Mouse (Mus musculus): ENCODE data around the gene Slc38a2. TPM values are rescaled to one million over a fixed set of nuclear protein-coding genes. Genes with fewer than 3 reads are reported as not detected.

Slc38a2 gene
- polyA plus RNA-seq, 1 experiment = 13.9 TPM

DNA sequence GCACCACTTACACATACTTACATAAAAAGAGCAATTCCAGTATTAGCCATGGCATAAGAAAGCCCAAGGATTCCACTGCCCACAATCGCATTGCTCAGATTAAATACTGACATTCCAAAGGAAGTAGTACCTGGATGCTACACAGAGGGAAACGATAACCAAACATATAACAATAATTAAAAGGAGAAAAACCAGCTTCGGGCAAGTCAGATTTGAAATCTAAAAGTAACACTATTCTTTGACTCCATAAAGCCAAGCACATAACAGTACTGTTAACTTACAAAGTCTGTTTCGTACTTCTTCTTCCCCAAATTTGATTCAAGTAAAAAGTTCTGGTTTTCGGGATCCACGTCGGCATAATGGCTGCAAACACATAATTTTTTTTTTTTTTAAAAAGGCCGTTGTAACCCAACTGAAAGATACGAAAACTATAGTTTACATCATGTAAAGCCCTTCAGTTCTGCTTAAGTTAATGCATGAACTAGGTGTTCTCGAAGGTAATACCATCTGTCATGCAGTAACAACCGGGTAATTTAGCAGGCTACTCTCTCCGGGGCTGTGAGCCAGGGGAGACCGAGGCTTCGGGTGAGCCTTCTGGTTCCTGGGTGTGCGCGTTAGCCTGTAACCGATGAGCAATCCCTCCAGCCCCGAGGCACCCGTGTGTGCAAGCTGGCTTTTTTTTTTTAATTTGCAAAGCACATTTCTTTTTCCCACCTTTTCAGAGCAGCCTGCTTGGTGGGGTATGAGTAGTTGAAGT, 1.5 kb downstream of the Slc38a2 start:
- peak overlapping the region; percentile 57 for H3K27ac ChIP-seq (ENCODE audit: insufficient read depth, low read depth, low read length)
- 3% methylated on average over 19 of the region's 19 CpGs for WGBS
- peaks cover 9% of the 10 kb centered on the region; the same call in 1 of the 2 replicates for H3K4me1 ChIP-seq (ENCODE audit: control insufficient read depth, insufficient read depth, insufficient read length, low read length)
- peaks cover 34% of the 10 kb centered on the region for H3K36me3 ChIP-seq (ENCODE audit: control insufficient read depth, insufficient read depth, low read length)
- H3K27me3 ChIP-seq (ENCODE audit: control insufficient read depth, insufficient read depth, low read length) = no peaks in the 10 kb centered on the region
- H3K4me3 ChIP-seq (ENCODE audit: low read depth, low read length) = peak overlapping the region; percentile 73
- TF ChIP-seq POLR2A (IDR thresholded peaks at IDR 0.05; ENCODE audit: low read depth, low read length) (no peak), CTCF (IDR thresholded peaks at IDR 0.05; ENCODE audit: extremely low read depth, insufficient read length, insufficient replicate concordance, low read depth, low read length) (no peak)

DNA sequence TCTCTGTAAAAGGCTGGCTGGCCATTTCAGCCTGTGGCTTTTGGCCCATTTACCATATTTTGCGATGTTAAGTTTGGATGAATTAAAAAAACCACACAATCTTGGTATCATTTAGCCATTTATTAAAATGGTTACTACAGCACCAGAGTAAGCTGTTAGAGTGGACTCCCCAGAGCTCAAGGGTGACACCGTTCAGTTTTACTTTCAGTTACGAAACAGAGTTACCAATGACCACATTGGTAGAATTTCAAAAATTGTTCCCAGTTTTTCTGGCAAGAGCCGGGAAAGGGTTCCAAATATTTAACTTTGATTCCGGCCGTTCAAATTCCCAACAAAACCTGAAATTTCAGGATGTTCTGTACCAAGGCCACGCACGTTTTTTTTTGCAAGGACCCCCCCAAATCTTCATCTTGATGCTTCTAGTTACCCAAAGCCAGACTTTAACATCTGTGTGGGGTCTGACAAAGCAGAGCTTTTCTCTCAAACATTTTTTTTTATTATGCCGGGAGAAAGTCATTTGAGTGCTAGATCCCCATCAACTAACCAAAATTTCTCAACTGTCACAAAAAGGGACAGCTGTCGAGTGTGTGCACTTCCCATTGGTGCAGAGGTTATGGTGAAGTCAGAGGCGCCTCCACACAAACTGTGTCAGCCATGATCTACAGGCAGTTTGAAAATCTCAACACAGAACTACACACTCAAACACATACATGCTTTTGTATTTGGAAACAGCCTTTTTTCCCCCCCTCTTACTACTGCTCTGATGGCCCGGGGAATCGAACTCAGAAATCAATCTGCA, 2.8 kb downstream of the Slc38a2 start:
- WGBS = 12% methylated on average over 13 of the region's 13 CpGs
- peaks cover 9% of the 10 kb centered on the region; the same call in 1 of the 2 replicates for H3K4me1 ChIP-seq (ENCODE audit: control insufficient read depth, insufficient read depth, insufficient read length, low read length)
- H3K27me3 ChIP-seq (ENCODE audit: control insufficient read depth, insufficient read depth, low read length) = no peaks in the 10 kb centered on the region
- peak overlapping the region; percentile 70 for H3K27ac ChIP-seq (ENCODE audit: insufficient read depth, low read depth, low read length)
- peaks cover 47% of the 10 kb centered on the region for H3K36me3 ChIP-seq (ENCODE audit: control insufficient read depth, insufficient read depth, low read length)
- no peak for TF ChIP-seq POLR2A (IDR thresholded peaks at IDR 0.05; ENCODE audit: low read depth, low read length)
- no peak for TF ChIP-seq CTCF (IDR thresholded peaks at IDR 0.05; ENCODE audit: extremely low read depth, insufficient read length, insufficient replicate concordance, low read depth, low read length)
- H3K4me3 ChIP-seq (ENCODE audit: low read depth, low read length) = peak overlapping the region; percentile 16; the same call in 1 of the 2 replicates

DNA sequence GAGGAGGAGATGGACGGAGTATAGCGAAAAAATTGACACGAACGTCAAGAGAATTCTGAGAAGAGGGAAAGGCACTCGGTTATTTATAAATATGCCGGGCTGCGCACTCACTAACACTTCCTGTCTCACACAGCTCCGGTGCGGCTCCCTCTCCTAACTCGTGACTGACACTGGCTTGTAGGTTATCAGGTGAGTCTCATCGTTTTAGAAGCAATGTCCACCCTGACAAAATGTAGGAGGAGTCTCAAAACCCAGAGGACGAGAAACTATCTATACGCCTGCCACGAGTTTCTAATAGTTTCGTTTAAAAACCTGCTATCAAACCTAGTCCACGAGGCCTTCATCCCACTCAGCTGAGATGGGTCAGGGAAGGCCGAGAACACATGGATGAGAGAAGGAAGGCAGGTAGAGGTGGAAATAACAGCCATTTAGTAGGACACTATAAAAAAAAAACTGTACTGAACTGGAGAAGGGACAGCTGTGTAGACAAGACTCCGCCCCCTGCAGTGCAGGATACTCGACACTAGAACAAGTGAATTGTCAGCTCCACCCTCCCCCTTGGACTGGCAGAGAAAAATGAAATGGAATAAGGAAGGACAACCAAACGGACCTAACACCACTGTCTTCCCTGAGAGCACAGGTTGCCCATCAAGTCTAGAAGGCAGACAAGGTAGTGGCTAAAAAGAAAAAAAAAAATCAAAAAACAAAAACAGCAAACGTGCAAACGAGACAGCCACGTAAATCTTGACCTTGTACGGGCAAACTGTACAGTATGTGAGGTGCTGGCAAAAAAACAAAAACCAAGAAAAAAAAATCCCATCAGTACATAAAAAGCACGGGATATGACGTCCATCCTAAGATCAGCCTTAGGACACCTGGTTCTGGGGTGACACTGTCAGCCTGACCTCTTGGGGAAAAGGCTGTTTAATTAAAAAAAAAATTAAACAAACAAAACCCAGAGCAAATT, 3.8 kb downstream of the Slc38a2 start:
- Histone ChIP-seq H3K27ac (ENCODE audit: insufficient read depth, low read depth, low read length) (peak overlapping the region; percentile 3; the same call in 1 of the 2 replicates), H3K4me3 (ENCODE audit: low read depth, low read length) (no peak overlapping the region), H3K36me3 (ENCODE audit: control insufficient read depth, insufficient read depth, low read length) (peaks cover 57% of the 10 kb centered on the region), H3K27me3 (ENCODE audit: control insufficient read depth, insufficient read depth, low read length) (no peaks in the 10 kb centered on the region), H3K4me1 (ENCODE audit: control insufficient read depth, insufficient read depth, insufficient read length, low read length) (peaks cover 6% of the 10 kb centered on the region; the same call in 1 of the 2 replicates)
- 52% methylated on average over 26 of the region's 26 CpGs for WGBS
- no peak for TF ChIP-seq POLR2A (IDR thresholded peaks at IDR 0.05; ENCODE audit: low read depth, low read length)
- peak; percentile 23; the same call in 1 of the 2 replicates for TF ChIP-seq CTCF (IDR thresholded peaks at IDR 0.05; ENCODE audit: extremely low read depth, insufficient read length, insufficient replicate concordance, low read depth, low read length)

DNA sequence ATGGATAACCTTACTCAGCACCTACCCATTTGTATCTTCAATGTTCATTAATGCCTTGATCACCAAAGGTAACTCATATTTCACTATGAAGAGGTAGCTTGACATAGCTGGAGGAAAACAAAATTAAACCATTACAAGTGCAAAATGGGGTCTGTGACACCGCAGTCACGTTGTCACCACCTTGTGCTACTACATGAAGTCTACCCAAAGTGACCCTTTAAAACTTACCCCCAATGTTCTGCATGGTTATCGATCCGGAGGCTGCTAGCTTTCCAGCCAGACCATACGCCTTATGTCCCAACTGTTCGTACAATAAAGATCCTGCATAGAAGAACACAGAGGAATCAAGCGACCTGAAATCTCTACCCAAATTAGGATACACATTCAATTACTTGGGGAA, 4.5 kb downstream of the Slc38a2 start:
- TF ChIP-seq POLR2A (IDR thresholded peaks at IDR 0.05; ENCODE audit: low read depth, low read length) (no peak), CTCF (IDR thresholded peaks at IDR 0.05; ENCODE audit: extremely low read depth, insufficient read length, insufficient replicate concordance, low read depth, low read length) (no peak)
- Histone ChIP-seq H3K27me3 (ENCODE audit: control insufficient read depth, insufficient read depth, low read length) (no peaks in the 10 kb centered on the region), H3K27ac (ENCODE audit: insufficient read depth, low read depth, low read length) (no peak overlapping the region), H3K36me3 (ENCODE audit: control insufficient read depth, insufficient read depth, low read length) (peaks cover 63% of the 10 kb centered on the region), H3K4me1 (ENCODE audit: control insufficient read depth, insufficient read depth, insufficient read length, low read length) (peaks cover 4% of the 10 kb centered on the region; the same call in 1 of the 2 replicates), H3K4me3 (ENCODE audit: low read depth, low read length) (no peak overlapping the region)
- WGBS = 90% methylated on average over 7 of the region's 7 CpGs

DNA sequence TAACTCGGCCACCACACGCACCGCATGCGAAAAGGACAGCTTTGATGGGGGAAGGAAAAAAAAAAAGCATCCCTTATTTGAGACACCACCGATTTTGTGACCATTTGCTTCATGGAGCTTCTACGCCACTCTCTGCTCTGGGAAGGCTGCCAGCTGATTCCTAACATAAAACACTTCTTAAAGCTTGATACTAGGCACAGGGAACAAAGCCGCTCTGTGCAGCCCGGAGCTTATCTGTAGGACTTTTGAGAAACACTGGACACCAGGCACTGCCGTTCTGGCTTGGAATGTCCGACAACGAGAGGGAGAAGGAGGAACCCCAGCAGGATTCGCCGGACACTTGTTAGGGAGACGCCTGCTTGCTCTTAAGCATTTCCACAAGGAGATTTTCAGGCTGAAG, 5.8 kb downstream of the Slc38a2 start:
- Histone ChIP-seq H3K4me3 (ENCODE audit: low read depth, low read length) (no peak overlapping the region), H3K27ac (ENCODE audit: insufficient read depth, low read depth, low read length) (no peak overlapping the region), H3K4me1 (ENCODE audit: control insufficient read depth, insufficient read depth, insufficient read length, low read length) (peaks cover 4% of the 10 kb centered on the region; the same call in 1 of the 2 replicates), H3K36me3 (ENCODE audit: control insufficient read depth, insufficient read depth, low read length) (peaks cover 73% of the 10 kb centered on the region), H3K27me3 (ENCODE audit: control insufficient read depth, insufficient read depth, low read length) (no peaks in the 10 kb centered on the region)
- whole genome bisulfite sequencing = 72% methylated on average over 14 of the region's 14 CpGs
- no peak for TF ChIP-seq CTCF (IDR thresholded peaks at IDR 0.05; ENCODE audit: extremely low read depth, insufficient read length, insufficient replicate concordance, low read depth, low read length)
- TF ChIP-seq POLR2A (IDR thresholded peaks at IDR 0.05; ENCODE audit: low read depth, low read length) = no peak

DNA sequence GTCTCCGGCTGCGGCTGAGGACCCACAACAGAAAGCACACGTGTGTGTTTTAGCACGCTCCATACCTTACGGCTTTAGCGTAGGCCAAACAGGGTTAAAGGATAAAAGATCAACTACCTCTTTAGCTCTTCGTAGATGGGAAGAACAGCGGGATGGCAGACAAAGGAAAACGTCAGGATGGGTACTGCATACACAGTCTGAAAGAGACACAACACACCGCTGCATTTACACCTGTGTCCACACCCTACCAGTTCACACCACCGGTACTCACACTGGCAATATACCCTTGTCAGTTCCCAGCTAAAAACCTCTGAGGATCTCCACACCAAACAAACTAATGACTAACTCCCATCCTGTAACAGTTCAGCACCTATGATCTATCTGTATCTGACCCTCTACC, 7.1 kb downstream of the Slc38a2 start:
- WGBS = 91% methylated on average over 11 of the region's 11 CpGs
- Histone ChIP-seq H3K4me3 (ENCODE audit: low read depth, low read length) (no peak overlapping the region), H3K36me3 (ENCODE audit: control insufficient read depth, insufficient read depth, low read length) (peaks cover 81% of the 10 kb centered on the region), H3K27ac (ENCODE audit: insufficient read depth, low read depth, low read length) (no peak overlapping the region), H3K4me1 (ENCODE audit: control insufficient read depth, insufficient read depth, insufficient read length, low read length) (peaks cover 4% of the 10 kb centered on the region; the same call in 1 of the 2 replicates), H3K27me3 (ENCODE audit: control insufficient read depth, insufficient read depth, low read length) (no peaks in the 10 kb centered on the region)
- no peak for TF ChIP-seq CTCF (IDR thresholded peaks at IDR 0.05; ENCODE audit: extremely low read depth, insufficient read length, insufficient replicate concordance, low read depth, low read length)
- no peak for TF ChIP-seq POLR2A (IDR thresholded peaks at IDR 0.05; ENCODE audit: low read depth, low read length)

Measured in small intestine, adult 2 months (tissue).